Mouse (Mus musculus) mouse embryonic stem cell (cell line): ENCODE data around the gene Dpp10.

Source experiments
- in situ Hi-C, 2 experiments: fragments of 300-500 bp; cut with MboI; formaldehyde crosslinking; loops; 1 replicate in 1 of 2; 3 replicates in 1 of 2; pipeline ENCODE4 v1.14.3; 2019 to 2020; ENCODE audit warnings: low sequenced_read_pairs in 2 of 2, low pct_unique_long_range_greater_than_20kb in 1 of 2, mixed read lengths in 1 of 2; ENCODE audit not compliant: unreplicated experiment in 1 of 2

The Dpp10 gene

DNA sequence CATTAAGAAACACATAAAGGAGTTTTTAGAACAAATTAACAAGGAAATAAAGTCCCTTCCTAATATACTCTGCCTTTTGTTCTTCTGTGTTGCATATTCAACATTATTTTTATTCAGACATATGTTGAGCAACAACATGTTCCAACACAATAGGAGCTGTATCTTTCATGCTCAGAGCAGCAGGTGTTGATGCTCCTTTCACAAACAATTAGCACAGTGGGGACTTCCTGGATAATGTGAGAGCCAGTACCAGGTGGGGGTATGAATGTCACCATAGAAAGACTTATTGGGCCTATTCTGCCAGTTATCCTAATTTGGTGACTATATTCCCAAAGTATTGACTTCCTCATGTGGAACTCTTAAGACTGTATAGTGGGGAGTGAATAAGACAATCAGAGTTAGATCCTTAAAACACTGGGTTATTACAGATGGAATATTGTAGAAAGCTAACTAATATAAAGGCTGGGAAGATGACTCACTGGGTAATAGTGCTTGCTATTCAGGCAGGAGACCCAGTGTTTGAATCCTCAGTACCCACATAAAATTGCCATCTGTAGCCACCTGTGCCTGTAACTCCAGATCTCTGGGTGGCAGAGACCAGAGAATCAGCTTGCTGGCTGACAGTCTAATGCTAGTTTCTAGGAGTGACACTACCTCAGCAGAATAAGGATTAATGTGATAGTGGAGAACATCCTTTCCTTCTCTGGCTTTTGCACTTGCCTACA lies 117.9 kb downstream of the Dpp10 start:
- in situ Hi-C loops: no loop called here

DNA sequence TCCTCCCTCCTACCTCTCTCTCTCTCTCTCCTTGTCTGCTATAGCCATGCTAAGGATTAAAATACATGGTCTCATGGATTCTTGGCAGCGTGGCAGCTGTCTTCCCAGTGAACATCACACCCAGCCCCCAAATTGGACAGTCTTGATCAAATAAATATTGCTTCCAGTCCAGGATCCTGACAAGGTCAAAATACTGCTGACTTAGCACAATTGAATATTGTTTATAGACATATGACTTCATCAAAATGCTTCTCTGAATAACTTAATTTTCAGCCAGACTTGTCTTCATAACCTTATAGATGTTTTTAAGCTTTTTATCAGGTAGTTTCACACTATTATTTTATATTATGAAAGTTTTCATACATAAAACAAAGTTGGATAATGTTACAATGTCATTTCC lies 120.5 kb downstream of the Dpp10 start:
- in situ Hi-C loops: no loop called here

DNA sequence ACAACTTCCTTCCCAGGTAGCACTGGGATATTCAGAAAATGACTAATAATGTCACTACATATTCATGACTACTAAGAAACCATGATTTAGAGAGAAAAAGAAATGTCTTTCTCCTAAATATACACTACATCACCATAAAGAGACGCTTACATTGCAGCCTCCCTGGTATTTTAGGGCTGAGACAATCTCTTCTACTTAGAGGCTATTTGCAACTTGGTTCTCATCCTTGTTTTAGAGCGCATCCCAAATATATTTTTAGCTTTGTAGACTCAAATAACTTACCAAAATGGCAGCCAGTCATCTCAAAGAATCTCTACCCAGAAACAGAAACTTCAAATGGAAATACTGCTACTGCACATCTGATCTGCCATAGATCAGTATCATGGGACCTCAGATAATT lies 121.5 kb downstream of the Dpp10 start:
- in situ Hi-C loops: no loop called here

DNA sequence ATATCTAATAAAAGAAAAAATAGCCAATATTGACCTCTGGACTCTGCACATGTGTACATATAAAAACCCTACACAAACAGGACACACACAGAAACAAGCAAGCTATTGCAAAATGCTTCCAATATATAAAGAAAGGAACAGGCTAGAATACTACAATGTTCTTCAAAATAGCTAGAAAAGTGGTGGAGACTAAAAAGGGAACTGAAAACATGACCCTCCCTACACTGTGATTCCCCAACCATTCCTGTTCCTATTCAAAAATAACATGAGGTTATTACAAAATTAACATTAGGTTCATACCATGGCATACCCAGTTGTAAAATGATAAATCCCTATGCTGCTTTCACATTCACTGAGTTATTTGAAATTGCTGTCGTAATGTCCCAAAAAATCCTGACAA lies 125.8 kb downstream of the Dpp10 start:
- in situ Hi-C loops: no loop called here

DNA sequence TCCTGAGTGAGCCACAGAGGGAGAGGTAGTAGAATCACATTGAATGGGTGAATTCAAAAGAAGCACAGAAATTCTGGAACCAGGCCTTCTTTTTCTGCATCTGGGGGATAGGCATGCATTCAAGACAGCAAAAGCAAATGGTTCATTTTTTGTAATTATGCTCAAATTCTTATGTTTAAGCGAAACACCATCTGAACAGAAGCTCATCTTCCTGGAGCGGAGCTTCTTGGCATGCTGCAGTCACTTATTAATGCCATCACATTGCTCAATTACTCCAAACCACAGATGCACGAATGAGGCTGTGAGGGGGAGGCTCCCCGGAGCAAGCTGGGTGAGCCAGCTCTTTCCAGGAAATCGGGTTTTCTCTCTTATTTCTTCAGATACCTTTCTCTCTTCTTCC lies 142.7 kb downstream of the Dpp10 start:
- in situ Hi-C loops: no loop called here

DNA sequence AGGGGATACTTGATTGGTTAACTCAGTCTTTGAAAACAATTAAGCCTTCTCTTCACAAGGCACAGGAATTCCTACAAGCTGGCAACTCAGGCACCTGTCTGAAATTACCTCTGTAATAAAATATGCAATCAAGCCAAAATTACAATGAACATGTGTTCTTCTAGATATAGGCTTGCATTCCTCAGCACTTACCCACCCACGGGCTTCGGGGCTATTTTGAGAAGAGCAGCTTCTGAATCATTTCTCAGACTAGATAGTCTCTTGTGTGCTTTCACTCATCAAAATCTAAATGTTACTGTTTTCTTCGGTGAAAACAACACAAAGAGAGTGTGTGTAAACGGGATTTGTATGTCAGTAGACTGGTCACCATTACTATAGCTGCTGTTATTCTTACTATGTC lies 144.1 kb downstream of the Dpp10 start:
- in situ Hi-C loops: no loop called here

DNA sequence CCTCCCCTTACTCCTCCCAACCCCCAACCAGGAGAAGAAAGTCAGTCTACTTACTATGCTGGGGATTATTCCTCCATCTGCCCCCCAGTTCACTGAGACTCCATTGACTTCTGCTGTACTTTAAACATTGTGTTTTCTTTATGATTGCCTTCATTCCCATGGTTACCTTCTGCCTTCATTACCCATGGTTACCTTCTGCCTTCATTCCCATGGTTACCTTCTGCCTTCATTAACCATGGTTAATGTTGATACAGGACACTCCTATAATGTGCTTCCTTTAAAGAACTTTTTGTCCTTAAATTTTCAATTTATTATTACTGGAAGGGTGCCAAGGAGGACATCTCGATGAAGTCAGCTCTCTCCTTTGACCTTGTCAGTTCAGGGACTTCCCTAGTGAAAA lies 158.1 kb downstream of the Dpp10 start:
- in situ Hi-C loops: no loop called here

DNA sequence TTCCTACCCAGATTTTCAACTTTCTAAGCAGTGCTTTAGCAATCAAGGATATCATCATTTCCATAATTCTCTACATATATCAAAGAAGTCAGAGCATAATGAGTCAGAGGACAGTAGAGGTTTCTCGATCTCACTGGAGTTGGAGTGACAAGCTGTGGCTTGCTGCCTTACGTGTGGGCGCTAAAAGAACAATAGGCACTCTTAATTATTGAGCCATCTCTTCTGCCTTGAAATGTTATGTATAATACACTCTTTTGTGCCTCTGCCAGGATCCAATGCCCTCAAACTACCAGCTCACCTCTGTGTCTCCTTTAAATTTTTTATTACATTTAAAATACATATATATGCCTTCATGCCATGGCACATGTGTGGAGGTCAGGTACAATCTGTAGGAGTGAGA lies 198.5 kb downstream of the Dpp10 start:
- in situ Hi-C loops: no loop called here

DNA sequence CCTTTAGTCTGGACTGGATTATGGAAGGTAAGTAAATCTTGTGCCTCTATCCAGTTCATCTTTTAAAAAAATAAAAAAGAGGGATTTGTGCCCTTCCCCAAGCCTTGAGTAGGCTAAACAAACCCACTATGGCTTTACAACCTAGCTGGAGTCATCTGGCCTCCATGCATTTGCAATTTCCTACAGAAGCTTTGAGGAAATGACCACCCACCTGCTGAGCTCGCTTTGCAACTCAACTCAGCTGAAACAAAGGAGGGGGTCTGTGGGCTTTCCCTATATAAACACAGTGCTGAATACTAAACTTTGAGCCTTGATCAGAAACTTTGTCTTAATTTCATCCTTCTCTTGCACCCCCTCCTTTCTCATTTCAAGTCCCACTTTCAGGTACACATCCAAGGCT lies 244.2 kb downstream of the Dpp10 start:
- in situ Hi-C loops: no loop called here

DNA sequence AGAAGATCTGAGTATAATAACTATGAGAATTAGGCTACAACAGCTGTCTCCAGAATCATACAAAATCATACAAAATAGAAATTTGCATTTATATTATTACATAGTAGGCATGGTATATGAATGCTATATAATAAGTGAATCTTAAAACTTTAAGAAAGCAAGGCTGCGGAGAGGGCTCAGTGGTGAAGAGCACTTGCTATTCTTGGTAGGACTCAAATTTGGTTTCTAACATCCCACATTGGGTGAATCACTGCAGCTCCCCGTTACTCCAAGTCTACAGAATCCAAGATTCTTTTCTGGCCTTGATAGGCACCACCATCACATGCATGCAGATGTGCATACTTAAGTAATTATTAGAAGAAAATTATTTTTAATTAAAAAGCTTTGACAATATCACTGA lies 279.8 kb downstream of the Dpp10 start:
- in situ Hi-C loops: no loop called here

DNA sequence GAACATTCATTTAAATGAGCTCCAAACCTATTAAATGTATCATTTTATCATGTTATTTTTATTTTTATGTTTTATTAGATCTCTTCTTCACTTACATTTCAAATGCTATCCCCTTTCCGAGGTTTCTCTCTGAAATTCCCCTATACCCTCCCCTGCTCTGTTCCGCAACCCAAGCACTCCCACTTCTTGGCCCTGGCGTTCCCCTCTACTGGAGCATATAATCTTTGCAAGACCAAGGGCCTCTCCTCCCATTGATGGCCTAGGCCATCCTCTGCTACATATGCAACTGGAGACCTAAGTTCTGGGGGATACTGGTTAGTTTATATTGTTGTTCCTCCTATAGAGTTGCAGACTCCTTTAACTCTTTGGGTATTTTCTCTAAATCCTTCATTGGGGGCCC lies 283.1 kb downstream of the Dpp10 start:
- in situ Hi-C loops: no loop called here

DNA sequence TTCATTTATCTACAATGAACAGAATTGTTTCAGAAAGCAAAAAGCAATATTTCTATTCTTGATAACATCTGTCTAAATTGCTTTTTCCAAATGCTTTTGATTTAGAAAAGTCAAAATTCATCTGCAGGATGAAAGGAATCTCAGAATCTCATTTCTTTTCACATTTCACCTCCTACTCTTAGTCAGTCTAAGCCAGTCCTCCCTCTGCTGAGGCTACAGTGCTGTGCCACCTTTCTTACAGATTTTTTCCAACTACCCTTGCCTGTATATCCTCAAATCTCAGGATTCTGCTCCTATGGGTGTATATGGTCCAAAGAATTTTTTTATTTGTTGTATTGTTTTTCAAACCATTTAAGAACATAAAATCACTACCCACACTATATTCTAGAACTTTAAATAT lies 289.3 kb downstream of the Dpp10 start:
- in situ Hi-C loops: no loop called here

DNA sequence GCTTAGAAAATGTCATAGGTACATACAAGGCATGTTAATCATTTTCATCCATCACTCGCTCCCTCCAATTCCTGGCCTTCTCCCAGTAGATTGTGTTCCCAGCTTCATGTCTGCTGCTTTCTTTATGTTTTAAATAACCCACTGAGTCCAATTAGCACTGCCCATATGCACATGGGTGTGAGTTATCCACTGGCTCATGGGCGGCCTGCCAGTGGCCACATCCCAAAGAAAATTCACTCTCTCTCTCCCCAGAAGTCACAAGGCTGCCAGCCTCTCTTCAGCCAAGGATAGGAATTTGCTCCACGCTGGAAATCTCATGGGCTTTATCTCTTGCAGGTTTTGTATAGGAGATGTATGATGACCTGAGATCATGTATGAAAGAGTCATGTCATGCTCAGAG lies 338.1 kb downstream of the Dpp10 start:
- in situ Hi-C loops: no loop called here

DNA sequence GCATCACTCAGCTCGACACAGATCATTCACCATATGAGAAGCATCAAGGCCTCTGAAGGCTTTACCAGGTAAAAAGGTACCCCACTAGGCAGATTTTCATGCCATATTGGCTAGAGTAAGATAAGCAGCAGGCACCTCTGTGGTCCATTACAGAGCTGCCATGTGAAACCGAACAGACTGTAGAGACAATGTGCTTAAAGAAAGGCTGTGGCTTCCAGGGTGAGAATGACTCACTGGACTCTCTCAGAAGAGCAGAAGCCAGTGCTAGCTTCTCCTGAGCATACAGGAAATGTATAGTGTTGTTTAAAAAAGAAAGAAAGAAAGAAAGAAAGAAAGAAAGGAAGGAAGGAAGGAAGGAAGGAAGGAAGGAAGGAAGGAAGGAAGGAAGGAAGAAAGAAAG lies 386.9 kb downstream of the Dpp10 start:
- in situ Hi-C loops: no loop called here

DNA sequence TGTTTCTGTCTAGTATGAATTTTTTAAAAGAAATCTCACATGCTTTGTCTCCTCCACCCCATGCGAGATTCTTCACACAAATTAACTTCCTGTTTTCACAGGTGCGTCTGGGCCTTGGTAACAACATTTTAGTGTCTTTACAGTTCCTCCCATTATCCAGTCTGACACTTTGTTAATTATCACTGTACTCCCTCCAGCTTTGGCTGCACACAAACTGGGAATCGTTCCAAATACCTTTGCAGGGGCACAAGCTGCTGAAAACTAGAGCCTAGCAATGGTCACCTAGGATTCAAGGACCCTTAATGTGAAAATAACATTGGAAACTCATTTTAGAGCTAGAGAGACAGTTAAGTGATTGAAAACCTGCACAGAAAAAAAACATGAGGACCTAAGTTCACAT lies 388.8 kb downstream of the Dpp10 start:
- in situ Hi-C loops: no loop called here

DNA sequence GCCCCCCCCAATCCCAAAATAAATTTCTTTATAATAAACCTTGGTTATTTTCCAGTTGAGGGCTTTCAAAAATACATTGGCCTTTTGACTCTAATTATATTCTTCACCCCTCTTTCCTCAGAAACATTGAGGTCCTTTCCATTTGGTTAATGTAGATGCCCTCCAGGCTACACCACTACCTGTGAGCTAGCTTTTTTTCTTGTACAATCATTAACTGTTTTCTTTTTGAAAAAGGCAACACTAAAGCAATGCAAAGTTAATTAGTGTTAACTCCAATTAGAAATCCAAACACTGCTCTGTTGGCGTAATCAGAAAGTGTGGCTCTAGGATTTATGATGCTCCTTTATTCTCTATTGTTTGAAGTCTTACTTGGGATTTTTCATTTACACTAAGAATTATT lies 407.5 kb downstream of the Dpp10 start:
- in situ Hi-C loops: no loop called here

DNA sequence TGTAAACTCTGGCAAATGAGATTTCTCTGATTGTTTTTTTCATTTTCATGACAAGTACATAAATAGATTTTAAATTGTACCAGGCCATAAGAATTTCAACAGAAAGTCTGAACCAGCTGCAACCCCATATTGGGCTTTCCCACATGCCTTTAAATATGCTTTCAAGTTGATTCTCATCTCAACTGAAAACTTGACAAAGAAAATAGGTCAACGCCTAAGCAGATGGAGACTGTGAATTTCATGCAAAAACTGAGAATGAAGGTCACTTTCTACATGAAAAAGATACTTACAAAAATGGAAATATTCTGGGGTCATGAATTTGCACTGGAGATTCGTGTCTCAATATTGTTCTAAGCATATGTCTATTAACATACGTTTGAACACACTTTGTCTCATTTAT lies 417.1 kb downstream of the Dpp10 start:
- in situ Hi-C loops: no loop called here

DNA sequence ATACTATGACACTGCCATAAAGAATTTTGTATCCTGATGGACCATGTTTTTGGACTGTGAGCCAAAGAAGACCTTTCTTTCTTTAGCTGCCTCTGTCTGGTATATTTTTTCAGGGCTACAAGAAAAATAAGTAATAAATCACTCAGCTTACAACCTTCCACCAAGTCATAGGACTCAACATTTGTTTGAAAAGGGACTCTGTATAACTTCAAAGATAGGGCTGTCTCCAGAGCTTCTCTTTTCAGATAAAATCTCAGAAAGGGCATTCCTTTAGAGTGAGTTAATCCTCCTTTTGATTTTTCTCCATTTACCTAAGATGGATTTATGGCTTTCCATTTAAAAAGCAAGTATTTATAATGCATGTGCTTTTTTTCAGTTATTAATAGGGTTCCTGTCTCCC lies 460.5 kb downstream of the Dpp10 start:
- in situ Hi-C loops: no loop called here

DNA sequence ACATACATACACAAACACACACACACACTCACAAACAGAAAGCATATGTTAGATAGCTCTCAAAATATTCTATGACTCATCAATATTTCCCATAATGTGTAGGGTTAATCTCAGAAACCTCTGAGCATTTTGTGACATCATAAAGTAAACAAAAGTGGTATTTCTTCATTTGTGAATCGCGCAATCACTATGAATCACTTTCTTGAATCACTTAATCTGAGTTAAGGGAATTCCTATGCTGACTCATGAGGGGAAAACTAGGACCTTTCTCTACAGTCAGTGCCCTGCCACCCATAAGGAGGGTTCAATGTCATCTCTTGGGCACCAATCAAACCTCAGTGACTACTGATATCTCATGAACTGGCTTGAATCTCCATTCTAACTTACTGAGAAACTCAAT lies 465.2 kb downstream of the Dpp10 start:
- in situ Hi-C loops: no loop called here

DNA sequence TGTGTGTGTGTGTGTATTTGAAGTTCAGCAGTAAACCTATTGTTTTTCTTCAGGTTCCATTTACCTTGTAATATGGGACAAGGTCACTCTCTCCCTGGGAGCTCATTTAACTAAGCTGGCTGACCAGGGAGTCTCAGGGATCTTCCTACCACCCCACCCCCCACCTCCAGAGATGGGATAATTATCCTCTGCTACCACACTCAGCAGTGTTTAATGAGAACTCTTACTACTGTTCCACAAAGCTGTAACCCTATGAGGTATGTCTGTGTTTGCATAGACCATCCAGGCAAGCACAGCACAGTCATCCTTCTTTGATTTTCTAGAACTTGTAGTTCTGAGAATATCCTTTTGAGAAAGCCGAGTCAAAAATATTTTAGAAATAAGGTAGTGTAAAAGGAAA lies 471.6 kb downstream of the Dpp10 start:
- in situ Hi-C loops: no loop called here

DNA sequence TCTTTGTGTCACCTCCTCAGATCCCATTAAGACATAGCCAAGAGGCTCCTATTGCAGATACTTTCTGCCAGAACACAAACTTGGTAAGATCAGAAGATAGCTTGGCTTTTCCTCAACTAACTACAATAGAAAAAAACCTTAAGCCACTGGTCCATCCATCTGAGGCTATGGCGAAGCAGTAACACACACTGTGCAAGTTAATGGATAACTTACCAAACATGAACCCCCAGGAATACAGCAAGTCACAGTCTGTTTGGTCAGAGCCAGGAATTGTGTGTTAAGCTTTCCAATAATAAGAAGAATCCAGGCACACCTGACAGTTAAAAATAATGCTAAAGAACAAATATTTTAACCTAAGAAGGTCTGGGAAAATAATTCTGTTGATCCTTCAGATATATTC lies 502.9 kb downstream of the Dpp10 start:
- in situ Hi-C loops: no loop called here
